Mouse (Mus musculus): Measurements from ENCODE around the gene Rph3a. TPM values are rescaled to one million over a fixed set of nuclear protein-coding genes. Genes with fewer than 3 reads are reported as not detected.
"Not testable (repeated sequence)": the region's sequence is repeated elsewhere in the genome, so short reads cannot be mapped to it uniquely, and the experiment has no call there.

The Rph3a gene
- polyA plus RNA-seq, 1 experiment: 0.01 TPM

GRCm38 (mm10) chr5:120974522-120974921 is 35.4 kb downstream of the Rph3a start:
- DNase-seq (ENCODE audit: low spot score): no peak

GRCm38 (mm10) chr5:120972278-120972677 is 37.6 kb downstream of the Rph3a start:
- no peak for DNase-seq (ENCODE audit: low spot score)

GRCm38 (mm10) chr5:120971326-120971725 is 38.6 kb downstream of the Rph3a start:
- no peak for DNase-seq (ENCODE audit: low spot score)

GRCm38 (mm10) chr5:120969703-120970102 is 40.2 kb downstream of the Rph3a start:
- no peak for DNase-seq (ENCODE audit: low spot score)

GRCm38 (mm10) chr5:120968799-120969198 is 41.1 kb downstream of the Rph3a start:
- DNase-seq (ENCODE audit: low spot score): no peak

- DNase-seq (ENCODE audit: low spot score): no peak
Measured at GRCm38 (mm10) chr5:120968134-120968532, 41.8 kb downstream of the Rph3a start.

- DNase-seq (ENCODE audit: low spot score): no peak
Measured at GRCm38 (mm10) chr5:120967355-120968133, 42.3 kb downstream of the Rph3a start.

- no peak for DNase-seq (ENCODE audit: low spot score)
Measured at GRCm38 (mm10) chr5:120966894-120967293, 43.0 kb downstream of the Rph3a start.

- DNase-seq (ENCODE audit: low spot score): no peak
Measured at GRCm38 (mm10) chr5:120966156-120966555, 43.7 kb downstream of the Rph3a start.

GRCm38 (mm10) chr5:120961004-120961403 is 48.9 kb downstream of the Rph3a start:
- no peak for DNase-seq (ENCODE audit: low spot score)

GRCm38 (mm10) chr5:120953974-120954373 is 55.9 kb downstream of the Rph3a start:
- DNase-seq (ENCODE audit: low spot score): no peak

- DNase-seq (ENCODE audit: low spot score): no peak
Measured at GRCm38 (mm10) chr5:120952242-120952770, 57.6 kb downstream of the Rph3a start.

GRCm38 (mm10) chr5:120942076-120942475 is 67.8 kb downstream of the Rph3a start:
- no peak for DNase-seq (ENCODE audit: low spot score)

GRCm38 (mm10) chr5:120938586-120938985 is 71.3 kb downstream of the Rph3a start:
- no peak for DNase-seq (ENCODE audit: low spot score)

- no peak for DNase-seq (ENCODE audit: low spot score)
Measured at GRCm38 (mm10) chr5:120937841-120938240, 72.1 kb downstream of the Rph3a start.

GRCm38 (mm10) chr5:120933966-120934365 is 75.9 kb downstream of the Rph3a start:
- no peak for DNase-seq (ENCODE audit: low spot score)

- DNase-seq (ENCODE audit: low spot score): peak; percentile 16
Measured at GRCm38 (mm10) chr5:120927036-120927435, 82.9 kb downstream of the Rph3a start.

- peak; percentile 8 for DNase-seq (ENCODE audit: low spot score)
Measured at GRCm38 (mm10) chr5:120926311-120926710, 83.6 kb downstream of the Rph3a start.

GRCm38 (mm10) chr5:120924520-120924919 is 85.4 kb downstream of the Rph3a start:
- DNase-seq (ENCODE audit: low spot score): not testable (repeated sequence)

- DNase-seq (ENCODE audit: low spot score): no peak
Measured at GRCm38 (mm10) chr5:120923969-120924368, 85.9 kb downstream of the Rph3a start.

GRCm38 (mm10) chr5:120920296-120920695 is 89.6 kb downstream of the Rph3a start:
- no peak for DNase-seq (ENCODE audit: low spot score)

- DNase-seq (ENCODE audit: low spot score): not testable (repeated sequence)
Measured at GRCm38 (mm10) chr5:120919156-120919935, 90.5 kb downstream of the Rph3a start.

GRCm38 (mm10) chr5:120914204-120914603 is 95.7 kb downstream of the Rph3a start, which contains the start of gene Oas1d:
Oas1d (plus strand) TSS chr5:120914536.
- not testable (repeated sequence) for DNase-seq (ENCODE audit: low spot score)
